Mouse (Mus musculus) left cerebral cortex, postnatal 25 days (tissue): ENCODE results near the gene Slc35e3. TPM values are rescaled to one million over a fixed set of nuclear protein-coding genes. Genes with fewer than 3 reads are reported as not detected.
"Not testable (repeated sequence)": the region's sequence is repeated elsewhere in the genome, so short reads cannot be mapped to it uniquely, and the experiment has no call there.

Experiments
- DNase-seq, 2 experiments: peaks; one replicate each; pipeline ENCODE4 v3.0.0; 2022; ENCODE audit warnings: low spot score in 2 of 2, mixed read lengths in 1 of 2
- intact Hi-C: fragments of 180-260 bp; cut with DNase I; formaldehyde crosslinking; loops from one replicate; pipeline ENCODE4 v1.15.1; 2025
- total RNA-seq, 2 experiments: library from RNA; stranded (reverse); gene quantifications; 2 replicates each; pipeline ENCODE4 v1.2.3; 2021

Slc35e3 gene
- total RNA-seq, 2 experiments from 2014 or later = 31.0 to 31.3 TPM

DNA sequence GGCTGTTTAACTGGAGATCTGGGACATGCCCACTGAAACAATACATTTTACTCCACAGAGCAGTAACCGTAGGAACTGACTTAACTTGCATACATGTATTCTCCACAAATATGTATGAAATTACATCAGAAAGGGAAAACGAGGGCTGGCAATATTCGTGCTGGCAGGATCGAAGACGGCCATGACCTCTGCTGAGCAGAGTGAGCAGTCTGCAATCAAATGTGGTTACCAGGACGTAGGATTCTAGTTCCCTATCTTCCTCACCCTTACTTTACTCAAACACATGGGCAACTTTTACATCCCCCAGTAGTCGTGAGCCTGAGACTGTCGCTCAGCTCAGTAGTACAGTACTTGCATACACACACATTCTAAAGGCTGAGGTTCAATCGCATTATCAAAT lies 37.3 kb downstream of the Slc35e3 start:
- no peak for DNase-seq
- intact Hi-C loops = no loop called here

DNA sequence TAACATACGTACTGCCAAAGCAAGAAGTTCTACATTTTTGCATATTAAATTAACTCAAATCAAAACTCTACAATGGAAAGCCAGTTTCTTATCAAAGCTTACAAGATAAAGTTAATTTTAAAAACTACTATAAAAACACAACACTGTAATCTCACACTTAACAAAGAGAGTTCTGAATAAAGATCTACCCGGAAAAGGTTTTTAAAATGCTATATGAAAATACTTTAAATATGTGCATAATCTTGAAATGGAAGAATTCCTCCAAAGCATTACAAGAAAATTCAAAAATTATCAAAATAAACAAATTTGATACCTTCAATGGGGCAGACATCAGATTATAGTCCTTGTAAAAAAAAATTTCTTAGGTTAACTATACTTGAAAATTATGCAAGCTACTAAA lies 37.8 kb downstream of the Slc35e3 start:
- intact Hi-C loops = no loop called here
- no peak for DNase-seq

DNA sequence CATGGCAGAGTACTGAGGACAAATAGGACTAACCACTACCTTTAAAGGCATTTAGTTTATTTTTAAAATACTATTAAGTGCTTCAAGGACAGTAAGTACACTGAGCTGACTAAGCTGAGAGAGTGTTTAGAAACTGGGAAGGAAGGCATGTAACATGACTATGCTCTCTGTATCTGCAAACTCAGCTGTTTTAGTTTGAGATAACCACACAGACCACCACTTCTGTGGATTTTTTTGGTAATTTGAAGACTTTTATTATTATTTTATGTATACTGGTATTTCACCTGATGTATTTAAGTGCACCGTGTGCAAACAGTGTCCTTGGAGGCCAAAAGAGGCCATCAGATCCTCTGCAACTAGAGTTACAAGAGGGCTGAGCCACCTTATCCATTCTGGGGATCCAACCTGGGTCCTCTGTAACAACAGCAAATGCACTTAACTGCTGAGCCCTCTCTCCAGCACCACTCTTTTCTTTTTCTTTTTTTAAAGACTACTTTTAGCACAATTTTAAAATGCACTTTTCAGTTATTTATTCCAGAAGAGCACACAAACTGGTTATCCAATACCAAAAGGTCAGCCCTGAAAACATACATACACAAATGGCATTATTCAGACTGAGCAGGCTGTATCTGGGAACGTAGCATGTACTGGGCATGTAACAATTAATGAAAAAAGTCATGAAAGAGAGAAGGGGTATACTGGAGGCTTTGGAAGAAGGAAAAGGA lies 38.9 kb downstream of the Slc35e3 start:
- no peak for DNase-seq

GRCm38 (mm10) chr10:117706440-117706839 lies 39.7 kb downstream of the Slc35e3 start:
- intact Hi-C loops = no loop called here
- DNase-seq = no peak

More for the DNA sequence above, 38.9 kb downstream of the Slc35e3 start:
- intact Hi-C loops = no loop called here

DNA sequence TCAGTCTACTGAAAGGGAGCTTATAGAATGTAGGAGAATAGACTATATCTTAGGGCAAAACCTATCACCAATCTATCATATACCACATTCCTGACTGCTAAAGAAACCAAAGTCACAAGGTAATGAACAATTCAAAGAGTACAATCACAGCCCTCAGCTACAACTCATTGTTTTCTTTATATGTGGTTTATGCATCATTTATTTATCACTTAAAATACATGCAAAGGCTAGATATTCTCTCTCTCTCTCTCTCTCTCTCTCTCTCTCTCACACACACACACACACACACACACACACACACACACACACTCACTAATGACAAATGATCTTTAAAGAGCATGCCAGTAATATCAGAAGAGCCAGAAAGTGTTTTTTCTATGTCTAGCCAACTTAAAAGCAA lies 40.4 kb downstream of the Slc35e3 start:
- intact Hi-C loops = no loop called here
- no peak for DNase-seq

DNA sequence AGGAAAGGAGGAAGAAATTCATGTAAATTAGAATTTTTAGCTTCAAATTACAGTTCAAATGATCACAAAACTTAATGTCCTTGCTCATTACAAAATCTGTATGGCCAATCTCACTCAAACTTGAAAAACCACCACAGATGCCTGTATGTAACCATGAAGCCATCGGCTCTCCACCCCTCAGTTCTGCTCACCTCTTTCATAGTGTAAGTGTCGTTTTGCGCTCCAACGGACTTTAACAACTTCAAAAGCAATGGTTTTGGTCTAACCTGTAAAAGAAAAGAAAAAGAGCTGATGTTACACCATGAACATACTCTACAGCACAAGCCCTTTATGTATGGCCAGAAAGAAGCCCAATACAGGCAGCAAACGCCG lies 41.2 kb downstream of the Slc35e3 start:
- DNase-seq = no peak
- intact Hi-C loops = no loop called here

DNA sequence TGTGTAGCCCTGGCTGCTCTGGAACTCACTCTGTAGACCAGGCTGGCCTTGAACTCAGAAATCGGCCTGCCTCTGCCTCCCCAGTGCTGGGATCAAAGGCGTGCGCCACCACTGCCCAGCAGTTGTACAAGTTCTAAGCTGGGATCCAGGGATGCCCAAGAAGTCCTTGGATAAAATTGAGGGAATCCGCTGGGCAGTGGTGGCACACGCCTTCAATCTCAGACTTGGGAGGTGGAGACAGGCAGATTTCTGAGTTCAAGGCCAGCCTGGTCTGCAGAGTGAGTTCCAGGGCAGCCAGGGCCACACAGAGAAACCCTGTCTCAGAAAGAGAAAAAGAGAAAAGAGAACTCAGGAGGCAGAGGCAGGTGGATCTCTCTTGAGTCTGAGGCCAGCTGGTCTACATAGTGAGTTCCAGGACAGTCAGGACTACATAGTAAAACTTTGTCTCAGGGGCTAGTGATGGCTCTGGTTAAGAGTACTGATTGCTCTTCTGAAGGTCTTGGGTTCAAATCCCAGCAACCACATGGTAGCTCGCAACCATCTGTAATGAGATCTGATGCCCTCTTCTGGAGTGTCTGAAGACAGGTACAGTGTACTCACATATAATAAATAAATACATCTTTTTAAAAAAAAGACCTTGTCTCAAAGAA lies 41.7 kb downstream of the Slc35e3 start:
- intact Hi-C loops, DNase-seq: not testable (repeated sequence)

DNA sequence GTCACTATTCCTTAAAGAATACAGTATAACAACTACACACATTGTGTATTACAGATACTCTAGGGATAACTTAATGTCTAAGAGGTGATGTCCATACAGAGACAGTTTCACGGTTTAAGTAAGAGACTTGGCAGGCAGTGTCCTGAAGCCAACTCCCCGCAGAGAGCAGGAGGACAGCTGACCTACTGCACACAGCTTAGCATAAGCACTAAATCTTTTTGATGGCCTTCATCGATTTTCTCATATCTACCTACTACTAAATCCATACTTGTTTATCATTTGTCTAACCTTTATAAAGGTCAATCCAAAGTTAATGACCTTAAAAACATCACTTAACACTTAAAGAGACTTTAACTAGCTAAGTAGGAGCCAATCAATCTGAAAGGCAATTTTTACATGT lies 42.7 kb downstream of the Slc35e3 start:
- DNase-seq = no peak
- intact Hi-C loops = no loop called here

DNA sequence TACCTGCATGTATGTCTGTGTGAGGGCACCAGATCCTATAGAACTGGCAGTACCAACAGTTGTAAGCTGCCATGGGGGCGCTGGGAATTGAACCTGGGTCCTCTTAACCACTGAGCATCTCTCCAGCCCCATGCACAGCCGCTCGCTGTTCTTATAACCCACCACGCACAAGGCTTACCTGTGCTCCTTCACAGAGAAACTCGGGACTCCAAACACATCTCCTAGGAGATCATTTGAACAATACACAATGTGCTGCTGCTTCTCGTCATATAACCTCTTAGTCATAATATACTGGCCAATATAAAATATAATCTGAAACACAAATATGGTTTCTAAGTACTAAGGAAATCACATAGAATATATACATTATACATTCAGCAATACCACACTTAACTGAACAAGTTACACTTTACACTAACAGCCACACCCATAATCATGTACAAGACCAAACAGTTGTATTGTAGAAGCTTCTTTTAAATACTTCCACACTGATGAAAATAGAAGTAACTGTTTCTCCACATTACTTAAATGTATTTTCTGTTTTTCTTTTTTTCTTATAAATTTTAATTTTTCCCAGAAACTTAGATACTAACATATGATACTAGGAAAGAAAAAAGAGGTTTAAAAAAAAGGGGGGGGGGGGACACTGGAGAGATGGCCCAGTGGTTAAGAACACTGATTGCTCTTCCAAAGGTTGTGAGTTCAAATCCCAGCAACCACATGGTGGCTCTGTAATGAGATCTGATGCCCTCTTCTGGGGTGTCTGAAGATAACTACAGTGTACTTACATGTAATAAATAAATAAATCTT lies 43.9 kb downstream of the Slc35e3 start:
- DNase-seq = no peak
- intact Hi-C loops = no loop called here

- DNase-seq = no peak
- intact Hi-C loops = no loop called here
Measured at GRCm38 (mm10) chr10:117701034-117701829, 44.9 kb downstream of the Slc35e3 start.

GRCm38 (mm10) chr10:117700450-117700849 lies 45.7 kb downstream of the Slc35e3 start:
- DNase-seq = no peak
- intact Hi-C loops = no loop called here

DNA sequence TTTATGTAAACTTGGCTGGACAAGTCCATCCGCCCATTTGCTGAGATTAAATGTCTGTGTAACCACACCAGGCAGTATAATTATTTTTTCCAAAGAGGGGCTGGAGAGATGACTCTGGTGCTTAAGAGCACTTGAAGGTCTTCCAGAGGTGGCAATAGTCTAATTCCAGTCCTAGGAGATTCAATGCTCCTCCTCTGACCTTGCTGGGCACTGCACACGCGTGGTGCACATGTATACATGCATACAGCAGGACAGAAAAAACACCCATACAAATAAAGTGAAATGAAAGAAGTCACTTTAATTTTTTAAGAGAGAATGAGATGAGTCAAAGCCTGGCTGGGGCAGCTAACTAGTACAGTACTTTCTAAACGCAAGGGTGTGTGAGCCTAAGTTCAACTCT lies 46.3 kb downstream of the Slc35e3 start:
- no peak for DNase-seq
- intact Hi-C loops = no loop called here

GRCm38 (mm10) chr10:117698313-117699138 lies 47.6 kb downstream of the Slc35e3 start:
- intact Hi-C loops = no loop called here
- DNase-seq = no peak

GRCm38 (mm10) chr10:117697561-117698115 lies 48.5 kb downstream of the Slc35e3 start:
- intact Hi-C loops = no loop called here
- DNase-seq = no peak

DNA sequence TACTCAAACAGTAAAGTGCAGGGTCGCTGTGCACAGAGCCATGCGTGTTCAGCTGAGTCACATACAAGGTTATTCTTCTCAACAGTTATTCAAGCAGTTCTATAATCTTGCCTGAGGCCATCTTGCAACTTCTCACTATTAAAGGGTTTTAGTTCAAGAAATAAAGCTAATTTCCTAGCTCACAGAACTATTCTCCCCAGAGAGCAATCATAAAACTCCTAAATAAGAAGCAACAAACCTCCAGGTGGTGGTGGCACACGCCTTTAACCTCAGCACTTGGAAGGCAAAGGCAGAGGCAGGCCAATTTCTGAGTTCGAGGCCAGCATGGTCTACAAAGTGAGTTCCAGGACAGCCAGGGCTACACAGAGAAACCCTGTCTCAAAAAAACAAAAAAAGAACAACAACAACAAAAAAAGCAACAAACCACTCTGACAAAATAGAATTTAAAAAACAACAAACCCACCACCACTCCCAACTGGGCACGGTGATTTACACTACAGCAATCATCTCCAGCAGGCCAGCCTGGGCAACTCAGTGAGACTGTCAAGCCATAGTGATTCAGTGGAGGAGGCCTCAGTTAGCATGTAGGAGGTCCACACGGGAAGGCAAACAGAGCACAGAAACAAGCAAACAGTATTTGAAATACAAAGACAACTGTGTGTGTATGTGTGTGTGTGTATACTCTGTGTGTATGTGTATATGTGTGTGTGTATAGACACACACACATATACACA lies 49.2 kb downstream of the Slc35e3 start:
- intact Hi-C loops = no loop called here

DNA sequence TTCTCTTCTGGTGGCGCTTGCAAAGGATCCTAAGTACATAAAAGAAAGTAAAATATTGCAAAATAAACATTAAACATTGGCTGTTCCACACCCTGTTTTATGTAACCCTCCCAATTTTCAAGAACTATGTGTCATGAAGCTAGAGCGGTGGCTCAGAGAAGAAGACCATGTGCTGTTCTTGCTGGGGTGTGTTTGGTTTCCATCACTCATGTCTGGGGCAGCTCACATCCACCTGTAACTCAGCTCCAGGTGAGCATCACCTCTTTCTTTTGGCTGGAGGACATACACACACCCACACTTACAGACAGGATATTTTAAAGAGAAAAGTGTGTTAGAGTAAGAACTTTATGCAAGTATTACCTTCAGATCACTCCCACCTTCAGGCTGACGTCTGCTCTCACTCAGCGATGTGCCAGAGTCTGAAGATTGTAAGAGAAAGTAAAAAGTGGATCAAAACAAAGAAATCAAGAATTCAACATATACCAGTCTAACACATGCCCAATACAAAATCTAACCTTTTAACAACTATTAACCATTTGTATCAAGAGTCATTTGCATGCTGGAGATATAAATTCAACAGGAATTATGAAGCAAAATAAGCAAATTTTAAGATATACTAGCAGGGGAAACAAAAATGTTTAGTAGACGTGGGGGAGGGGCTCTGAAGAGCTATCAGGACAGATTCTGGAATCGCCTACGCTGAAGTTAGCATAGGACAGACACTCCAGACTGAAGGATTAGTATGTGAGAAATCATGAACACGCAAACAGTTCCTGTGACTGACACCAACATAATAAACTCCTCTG lies 49.9 kb downstream of the Slc35e3 start:
- DNase-seq = no peak
- intact Hi-C loops = no loop called here

More for the DNA sequence above, 49.2 kb downstream of the Slc35e3 start:
- no peak for DNase-seq

- intact Hi-C loops = no loop called here
- no peak for DNase-seq
Measured at GRCm38 (mm10) chr10:117695605-117696004, 50.6 kb downstream of the Slc35e3 start.
